ENCODE assay signal across 8 mouse cellular contexts in genomic region chr7:35585191-35586054, GRCm38 (mm10). TPM values are rescaled to one million over a fixed set of nuclear protein-coding genes. Genes with fewer than 3 reads are reported as not detected.
DNase-seq lines count a peak whose midpoint lies in the region; ATAC-seq lines count a peak whose summit lies in the region.

Gene Rgs9bp, minus strand, starts transcription at chr7:35585582.

- H3K36me3 ChIP-seq in heart, embryonic 10.5 days = no peaks in the 10 kb centered on the region
- no peaks in the 10 kb centered on the region for H3K36me3 ChIP-seq in kidney, embryonic 15.5 days

- ATAC-seq in kidney, embryonic 15.5 days (replicated peaks; ENCODE audit: low FRiP score) = peak; percentile 87

- peaks cover 36% of the 10 kb centered on the region for H3K4me1 ChIP-seq in heart, embryonic 10.5 days
- H3K4me1 ChIP-seq in kidney, embryonic 15.5 days = peaks cover 27% of the 10 kb centered on the region

- H3K27ac ChIP-seq in heart, embryonic 10.5 days = peak within 1 kb of the TSS; percentile 88
- peak within 1 kb of the TSS; percentile 90 for H3K27ac ChIP-seq in kidney, embryonic 15.5 days

- peak within 1 kb of the TSS; percentile 84 for H3K9ac ChIP-seq in kidney, embryonic 15.5 days

- under 1% methylated on average over 45 of the region's 45 CpGs for WGBS in heart, embryonic 10.5 days
- WGBS in kidney, embryonic 15.5 days = under 1% methylated on average over 45 of the region's 45 CpGs

- no peaks in the 10 kb centered on the region for H3K9me3 ChIP-seq in heart, embryonic 10.5 days
- no peaks in the 10 kb centered on the region for H3K9me3 ChIP-seq in kidney, embryonic 15.5 days (replicated peaks)

- DNase-seq in kidney, adult 18-20 months = peak; percentile 65
- no peak for DNase-seq in kidney, adult 11 months
- peak; percentile 87 for DNase-seq in embryo, embryonic 11 days
- DNase-seq in heart, embryonic 10.5 days (ENCODE audit: low spot score) = peak; percentile 92
- peak; percentile 57 for DNase-seq in lung, postnatal 14 days
- peak; percentile 52 for DNase-seq in ovary, postnatal 36 days (ENCODE audit: low spot score)
- DNase-seq in layer of hippocampus, adult 9-10 months (ENCODE audit: low spot score) = no peak

- H3K4me2 ChIP-seq in kidney, embryonic 15.5 days = peak within 1 kb of the TSS; percentile 92

- peaks cover 26% of the 10 kb centered on the region for H3K27me3 ChIP-seq in heart, embryonic 10.5 days (ENCODE audit: insufficient read depth, poor library complexity, severe bottlenecking)
- peaks cover 46% of the 10 kb centered on the region for H3K27me3 ChIP-seq in kidney, embryonic 15.5 days

- peak within 1 kb of the TSS; percentile 88 for H3K4me3 ChIP-seq in heart, embryonic 10.5 days
- H3K4me3 ChIP-seq in kidney, embryonic 15.5 days (replicated peaks) = peak within 1 kb of the TSS; percentile 92

RNA-seq across cellular contexts. Expression of gene Rgs9bp, which starts in this region (rescaled TPM):
- 0.90 and 1.4 TPM in 2 replicates for polyA plus RNA-seq in heart, embryonic 10.5 days (2016; fragmentation: Nextera tagmentation; extraction: Ambion mirVana)
- 0.23 TPM in 2 replicates for polyA plus RNA-seq in kidney, embryonic 15.5 days (2015; fragmentation: Nextera tagmentation; extraction: Ambion mirVana)

Comparison
In these comparisons a context has a peak if more than half of its experiments do, and no peak if none do; other contexts are left out.
1. DNase-seq: peak in kidney, adult 18-20 months (single experiment), embryo, embryonic 11 days (single experiment), heart, embryonic 10.5 days (single experiment), lung, postnatal 14 days (single experiment) and ovary, postnatal 36 days (single experiment); none in kidney, adult 11 months (single experiment) and layer of hippocampus, adult 9-10 months (single experiment).
2. Peak in ATAC-seq, H3K4me3 ChIP-seq, H3K27ac ChIP-seq, H3K9ac ChIP-seq and H3K4me2 ChIP-seq in kidney, embryonic 15.5 days; RNA of the gene not detected or under 1 TPM.